Mouse (Mus musculus): Measurements from ENCODE around the gene Lacc1. TPM values are rescaled to one million over a fixed set of nuclear protein-coding genes. Genes with fewer than 3 reads are reported as not detected.
"Not testable (repeated sequence)": the region's sequence is repeated elsewhere in the genome, so short reads cannot be mapped to it uniquely, and the experiment has no call there.

Gene Lacc1
- polyA plus RNA-seq, 1 experiment from 2014 or later, result 5.9 TPM

- no peak overlapping the region for H3K9ac ChIP-seq (replicated peaks; ENCODE audit: low read length)
- ATAC-seq (ENCODE audit: low FRiP score, low TSS enrichment), result no peak
- no peaks in the 10 kb centered on the region for H3K36me3 ChIP-seq (ENCODE audit: insufficient read depth, low read length)
- H3K4me2 ChIP-seq (replicated peaks; ENCODE audit: low read depth, low read length), result no peak overlapping the region
- no peak overlapping the region for H3K27ac ChIP-seq (ENCODE audit: low read length)
- WGBS, result 73% methylated on average over 5 of the region's 5 CpGs
- peaks cover 4% of the 10 kb centered on the region; the same call in 1 of the 2 replicates for H3K4me1 ChIP-seq (ENCODE audit: insufficient read depth, low read length)
- no peak overlapping the region for H3K4me3 ChIP-seq (ENCODE audit: low read length)
- H3K9me3 ChIP-seq (ENCODE audit: low read length), result no peaks in the 10 kb centered on the region
- H3K27me3 ChIP-seq (ENCODE audit: insufficient read depth, low read length), result no peaks in the 10 kb centered on the region
Measured at GRCm38 (mm10) chr14:77032433-77032832, 4.3 kb downstream of the Lacc1 start.

- no peak for ATAC-seq (ENCODE audit: low FRiP score, low TSS enrichment)
- 85% methylated on average over 5 of the region's 5 CpGs for WGBS
- H3K9me3 ChIP-seq (ENCODE audit: low read length), result no peaks in the 10 kb centered on the region
Measured at GRCm38 (mm10) chr14:77030808-77031207, 5.9 kb downstream of the Lacc1 start.

GRCm38 (mm10) chr14:77029319-77030054, 7.2 kb downstream of the Lacc1 start:
- Histone ChIP-seq H3K36me3 (ENCODE audit: insufficient read depth, low read length) (no peaks in the 10 kb centered on the region), H3K4me3 (ENCODE audit: low read length) (no peak overlapping the region), H3K27ac (ENCODE audit: low read length) (no peak overlapping the region), H3K27me3 (ENCODE audit: insufficient read depth, low read length) (no peaks in the 10 kb centered on the region), H3K4me2 (replicated peaks; ENCODE audit: low read depth, low read length) (no peak overlapping the region), H3K4me1 (ENCODE audit: insufficient read depth, low read length) (no peaks in the 10 kb centered on the region; the same call in 1 of the 2 replicates), H3K9ac (replicated peaks; ENCODE audit: low read length) (no peak overlapping the region), H3K9me3 (ENCODE audit: low read length) (no peaks in the 10 kb centered on the region)
- ATAC-seq (ENCODE audit: low FRiP score, low TSS enrichment), result no peak
- 66% methylated on average over 5 of the region's 5 CpGs for WGBS

More at GRCm38 (mm10) chr14:77030808-77031207, 5.9 kb downstream of the Lacc1 start:
- no peak overlapping the region for H3K4me3 ChIP-seq (ENCODE audit: low read length)
- H3K27ac ChIP-seq (ENCODE audit: low read length), result no peak overlapping the region
- H3K36me3 ChIP-seq (ENCODE audit: insufficient read depth, low read length), result no peaks in the 10 kb centered on the region
- H3K27me3 ChIP-seq (ENCODE audit: insufficient read depth, low read length), result no peaks in the 10 kb centered on the region
- H3K4me1 ChIP-seq (ENCODE audit: insufficient read depth, low read length), result peaks cover under 1% of the 10 kb centered on the region; the same call in 1 of the 2 replicates
- no peak overlapping the region for H3K4me2 ChIP-seq (replicated peaks; ENCODE audit: low read depth, low read length)
- no peak overlapping the region for H3K9ac ChIP-seq (replicated peaks; ENCODE audit: low read length)

- no peaks in the 10 kb centered on the region for H3K4me1 ChIP-seq (ENCODE audit: insufficient read depth, low read length)
- no peak overlapping the region for H3K27ac ChIP-seq (ENCODE audit: low read length)
- no peaks in the 10 kb centered on the region for H3K9me3 ChIP-seq (ENCODE audit: low read length)
- H3K4me3 ChIP-seq (ENCODE audit: low read length), result no peak overlapping the region
- 81% methylated on average over 3 of the region's 3 CpGs for WGBS
- H3K27me3 ChIP-seq (ENCODE audit: insufficient read depth, low read length), result no peaks in the 10 kb centered on the region
- H3K36me3 ChIP-seq (ENCODE audit: insufficient read depth, low read length), result no peaks in the 10 kb centered on the region
- H3K4me2 ChIP-seq (replicated peaks; ENCODE audit: low read depth, low read length), result no peak overlapping the region
- H3K9ac ChIP-seq (replicated peaks; ENCODE audit: low read length), result no peak overlapping the region
- no peak for ATAC-seq (ENCODE audit: low FRiP score, low TSS enrichment)
Measured at GRCm38 (mm10) chr14:77024499-77024898, 12.2 kb downstream of the Lacc1 start.

GRCm38 (mm10) chr14:77017211-77017610, 19.5 kb downstream of the Lacc1 start:
- no peaks in the 10 kb centered on the region for H3K9me3 ChIP-seq (ENCODE audit: low read length)
- no peaks in the 10 kb centered on the region for H3K36me3 ChIP-seq (ENCODE audit: insufficient read depth, low read length)
- ATAC-seq (ENCODE audit: low FRiP score, low TSS enrichment), result no peak
- H3K4me1 ChIP-seq (ENCODE audit: insufficient read depth, low read length), result no peaks in the 10 kb centered on the region
- no peaks in the 10 kb centered on the region for H3K27me3 ChIP-seq (ENCODE audit: insufficient read depth, low read length)
- H3K9ac ChIP-seq (replicated peaks; ENCODE audit: low read length), result no peak overlapping the region
- 0 out of 2 replicates have a peak overlapping the region, but pooled peaks have one; percentile 2 for H3K4me2 ChIP-seq (replicated peaks; ENCODE audit: low read depth, low read length)
- 86% methylated on average over 6 of the region's 6 CpGs for WGBS
- no peak overlapping the region for H3K27ac ChIP-seq (ENCODE audit: low read length)
- H3K4me3 ChIP-seq (ENCODE audit: low read length), result no peak overlapping the region

GRCm38 (mm10) chr14:77016783-77017182, 19.9 kb downstream of the Lacc1 start:
- H3K27ac ChIP-seq (ENCODE audit: low read length); ATAC-seq (ENCODE audit: low FRiP score, low TSS enrichment); H3K9ac ChIP-seq (replicated peaks; ENCODE audit: low read length); H3K9me3 ChIP-seq (ENCODE audit: low read length); H3K27me3 ChIP-seq (ENCODE audit: insufficient read depth, low read length); H3K4me3 ChIP-seq (ENCODE audit: low read length); H3K4me1 ChIP-seq (ENCODE audit: insufficient read depth, low read length); H3K36me3 ChIP-seq (ENCODE audit: insufficient read depth, low read length): not testable (repeated sequence)
- WGBS, result 52% methylated on average over 12 of the region's 12 CpGs
- H3K4me2 ChIP-seq (replicated peaks; ENCODE audit: low read depth, low read length), result 0 out of 2 replicates have a peak overlapping the region, but pooled peaks have one; percentile 2

- Histone ChIP-seq H3K4me3 (ENCODE audit: low read length) (no peak overlapping the region), H3K36me3 (ENCODE audit: insufficient read depth, low read length) (no peaks in the 10 kb centered on the region), H3K4me2 (replicated peaks; ENCODE audit: low read depth, low read length) (no peak overlapping the region), H3K27me3 (ENCODE audit: insufficient read depth, low read length) (no peaks in the 10 kb centered on the region), H3K9me3 (ENCODE audit: low read length) (no peaks in the 10 kb centered on the region), H3K27ac (ENCODE audit: low read length) (no peak overlapping the region), H3K9ac (replicated peaks; ENCODE audit: low read length) (no peak overlapping the region), H3K4me1 (ENCODE audit: insufficient read depth, low read length) (0 out of 2 replicates have a peak, but pooled peaks cover 2% of the 10 kb centered on the region)
- WGBS, result 7% methylated on average over 3 of the region's 3 CpGs
- ATAC-seq (ENCODE audit: low FRiP score, low TSS enrichment), result peak; percentile 51; the same call in 1 of the 2 replicates
Measured at GRCm38 (mm10) chr14:77011804-77012203, 24.9 kb downstream of the Lacc1 start.

GRCm38 (mm10) chr14:77008238-77008637, 28.5 kb downstream of the Lacc1 start:
- peak; percentile 41; the same call in 1 of the 2 replicates for ATAC-seq (ENCODE audit: low FRiP score, low TSS enrichment)

GRCm38 (mm10) chr14:77005566-77005965, 31.1 kb downstream of the Lacc1 start:
- 39% methylated on average over 5 of the region's 5 CpGs for WGBS
- Histone ChIP-seq H3K36me3 (ENCODE audit: insufficient read depth, low read length) (no peaks in the 10 kb centered on the region), H3K4me3 (ENCODE audit: low read length) (no peak overlapping the region), H3K9ac (replicated peaks; ENCODE audit: low read length) (no peak overlapping the region), H3K4me2 (replicated peaks; ENCODE audit: low read depth, low read length) (no peak overlapping the region), H3K9me3 (ENCODE audit: low read length) (no peaks in the 10 kb centered on the region), H3K4me1 (ENCODE audit: insufficient read depth, low read length) (peaks cover 28% of the 10 kb centered on the region), H3K27me3 (ENCODE audit: insufficient read depth, low read length) (no peaks in the 10 kb centered on the region), H3K27ac (ENCODE audit: low read length) (peak overlapping the region; percentile 69)
- no peak for ATAC-seq (ENCODE audit: low FRiP score, low TSS enrichment)

More at GRCm38 (mm10) chr14:77008238-77008637, 28.5 kb downstream of the Lacc1 start:
- WGBS, result 12% methylated on average over 3 of the region's 3 CpGs
- Histone ChIP-seq H3K9ac (replicated peaks; ENCODE audit: low read length) (no peak overlapping the region), H3K9me3 (ENCODE audit: low read length) (no peaks in the 10 kb centered on the region), H3K4me2 (replicated peaks; ENCODE audit: low read depth, low read length) (no peak overlapping the region), H3K36me3 (ENCODE audit: insufficient read depth, low read length) (no peaks in the 10 kb centered on the region), H3K27ac (ENCODE audit: low read length) (no peak overlapping the region), H3K27me3 (ENCODE audit: insufficient read depth, low read length) (no peaks in the 10 kb centered on the region), H3K4me3 (ENCODE audit: low read length) (no peak overlapping the region), H3K4me1 (ENCODE audit: insufficient read depth, low read length) (peaks cover 28% of the 10 kb centered on the region)

GRCm38 (mm10) chr14:77004740-77005139, 32.0 kb downstream of the Lacc1 start:
- Histone ChIP-seq H3K36me3 (ENCODE audit: insufficient read depth, low read length) (no peaks in the 10 kb centered on the region), H3K27me3 (ENCODE audit: insufficient read depth, low read length) (no peaks in the 10 kb centered on the region), H3K9ac (replicated peaks; ENCODE audit: low read length) (0 out of 2 replicates have a peak overlapping the region, but pooled peaks have one; percentile 24), H3K9me3 (ENCODE audit: low read length) (no peaks in the 10 kb centered on the region), H3K27ac (ENCODE audit: low read length) (peak overlapping the region; percentile 69), H3K4me2 (replicated peaks; ENCODE audit: low read depth, low read length) (peak overlapping the region; percentile 15; the same call in 1 of the 2 replicates), H3K4me1 (ENCODE audit: insufficient read depth, low read length) (peaks cover 28% of the 10 kb centered on the region), H3K4me3 (ENCODE audit: low read length) (no peak overlapping the region)
- ATAC-seq (ENCODE audit: low FRiP score, low TSS enrichment), result peak; percentile 91
- 25% methylated on average over 8 of the region's 8 CpGs for WGBS
